Mouse (Mus musculus) urinary bladder, adult 2 months (tissue): Measurements from ENCODE around the gene Sall4. TPM values are rescaled to one million over a fixed set of nuclear protein-coding genes. Genes with fewer than 3 reads are reported as not detected.

ENCODE experiments used
- DNase-seq: peaks from one replicate; pipeline ENCODE4 v3.0.0; 2022; ENCODE audit warnings: low spot score
- polyA plus RNA-seq: library from polyadenylated mRNA; depleted of rRNA; stranded (reverse); fragments of >200 nt; gene quantifications from 2 replicates; pipeline ENCODE4 v1.2.3, GENCODE M21; 2012; rRNA removed

Sall4 gene
- polyA plus RNA-seq, result 0.15 and 0.16 TPM in 2 replicates

DNA sequence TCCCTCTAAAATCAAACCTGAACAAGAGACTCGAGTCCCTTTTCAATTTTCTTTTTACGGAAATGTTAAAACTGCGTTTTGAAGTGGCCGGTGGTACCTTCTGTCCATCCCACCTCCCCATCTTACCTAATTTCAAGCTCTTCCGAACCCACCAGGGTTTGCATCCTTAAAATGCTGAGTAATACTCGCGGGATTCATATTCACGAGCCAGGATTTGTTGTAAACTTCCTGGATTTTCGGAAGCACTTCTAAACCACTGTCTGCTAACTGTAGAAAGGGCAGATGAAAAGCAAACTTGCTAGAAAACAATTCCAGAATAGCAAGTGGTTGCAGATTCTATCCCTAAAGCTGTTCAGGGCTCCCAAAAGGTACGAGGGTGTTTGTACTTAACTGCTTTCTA, at the start of gene Sall4:
Gene Sall4, minus strand, starts transcription at position 362 of the 400 bp plus-strand sequence.
- DNase-seq, result no peak

GRCm38 (mm10) chr2:168813243-168813642, 45.5 kb upstream of the Sall4 start:
- DNase-seq, result no peak

DNA sequence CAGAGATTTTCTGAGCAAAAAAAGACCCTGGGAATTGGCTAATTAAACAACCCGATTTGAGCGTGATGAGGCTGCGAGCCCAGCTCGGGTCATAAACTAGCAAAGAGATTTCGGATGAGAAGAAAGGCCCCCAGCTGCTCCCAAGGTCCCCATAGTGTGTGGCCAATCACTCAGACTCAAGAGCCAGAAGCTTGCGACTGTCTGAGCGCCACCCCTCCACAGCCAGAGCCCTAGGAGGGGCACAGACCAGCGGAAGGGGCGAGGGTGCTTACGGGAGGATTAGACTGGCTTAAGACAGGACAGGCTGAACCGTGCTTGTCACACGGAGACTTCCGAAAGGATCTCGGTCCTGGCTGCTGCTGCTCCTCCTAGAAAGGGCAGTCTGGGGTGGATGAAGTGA, 42.2 kb upstream of the Sall4 start:
- DNase-seq, result no peak

- DNase-seq, result no peak
Measured at GRCm38 (mm10) chr2:168807681-168808080, 39.9 kb upstream of the Sall4 start.

GRCm38 (mm10) chr2:168803849-168804248, 36.1 kb upstream of the Sall4 start:
- DNase-seq, result no peak

GRCm38 (mm10) chr2:168799326-168799725, 31.6 kb upstream of the Sall4 start:
- DNase-seq, result no peak

- no peak for DNase-seq
Measured at GRCm38 (mm10) chr2:168798921-168799320, 31.2 kb upstream of the Sall4 start.

- no peak for DNase-seq
Measured at GRCm38 (mm10) chr2:168791115-168791802, 23.5 kb upstream of the Sall4 start.

- DNase-seq, result no peak
Measured at GRCm38 (mm10) chr2:168786174-168786573, 18.4 kb upstream of the Sall4 start.

DNA sequence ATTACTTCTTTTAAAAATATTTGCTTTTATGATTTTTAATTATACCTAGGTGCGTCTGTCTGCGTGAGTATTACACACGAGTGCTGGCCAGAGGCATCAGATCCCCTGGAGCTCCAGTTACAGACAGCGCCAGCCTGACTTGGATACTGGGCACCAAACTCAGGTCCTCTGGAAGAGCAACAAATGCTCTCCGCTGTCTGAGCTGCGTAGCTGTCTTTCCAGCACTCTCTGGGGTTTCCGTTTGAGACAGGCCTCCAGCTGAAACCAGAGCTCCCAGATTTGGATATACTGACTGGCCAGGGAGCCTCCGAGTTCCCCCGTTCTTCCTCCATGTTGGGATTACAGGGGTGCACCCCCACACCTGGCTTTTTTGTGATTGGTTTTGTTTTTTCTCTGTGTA, 12.9 kb upstream of the Sall4 start:
- no peak for DNase-seq

DNA sequence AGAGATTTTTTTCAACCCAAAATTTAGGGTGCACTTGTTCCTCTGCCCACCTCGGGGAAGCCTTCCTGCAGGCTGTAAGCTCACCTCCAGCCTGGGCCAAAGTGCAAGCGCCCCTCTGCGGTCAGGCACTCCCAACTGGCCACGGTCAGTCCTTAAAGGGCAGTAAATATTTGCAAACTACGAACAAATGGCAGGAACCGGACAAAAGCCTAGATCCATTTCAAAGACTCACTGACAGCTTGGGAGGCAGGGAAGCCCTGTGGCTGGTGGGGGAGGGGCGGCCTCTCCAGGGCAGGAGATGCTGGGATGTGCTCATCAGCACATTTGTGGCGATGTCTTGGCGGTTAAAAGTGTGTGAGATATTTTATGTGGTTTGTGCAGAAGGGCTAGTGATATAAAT, 12.3 kb upstream of the Sall4 start:
- DNase-seq, result no peak

GRCm38 (mm10) chr2:168777481-168777880, 9.7 kb upstream of the Sall4 start:
- no peak for DNase-seq

- no peak for DNase-seq
Measured at GRCm38 (mm10) chr2:168776238-168776637, 8.5 kb upstream of the Sall4 start.

DNA sequence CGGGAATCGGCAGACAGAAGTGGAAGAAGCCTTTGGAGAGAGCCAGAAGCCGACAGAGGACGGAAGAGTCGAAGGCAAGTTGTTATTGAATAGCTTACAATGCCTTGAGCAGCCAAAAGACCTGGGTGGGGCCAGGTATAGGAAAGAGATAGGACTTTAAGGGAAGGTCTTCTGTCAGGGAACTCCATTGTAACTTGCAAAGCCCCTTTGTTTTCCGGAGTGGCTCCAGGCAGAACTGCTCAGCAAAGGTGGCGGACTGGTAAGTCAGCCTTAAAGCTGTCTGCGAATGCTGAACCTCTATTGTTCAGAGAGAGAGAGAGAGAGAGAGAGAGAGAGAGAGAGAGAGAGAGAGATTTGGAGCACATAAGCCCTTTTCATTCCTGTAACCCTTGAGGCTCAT, 1.5 kb upstream of the Sall4 start:
- DNase-seq, result no peak

DNA sequence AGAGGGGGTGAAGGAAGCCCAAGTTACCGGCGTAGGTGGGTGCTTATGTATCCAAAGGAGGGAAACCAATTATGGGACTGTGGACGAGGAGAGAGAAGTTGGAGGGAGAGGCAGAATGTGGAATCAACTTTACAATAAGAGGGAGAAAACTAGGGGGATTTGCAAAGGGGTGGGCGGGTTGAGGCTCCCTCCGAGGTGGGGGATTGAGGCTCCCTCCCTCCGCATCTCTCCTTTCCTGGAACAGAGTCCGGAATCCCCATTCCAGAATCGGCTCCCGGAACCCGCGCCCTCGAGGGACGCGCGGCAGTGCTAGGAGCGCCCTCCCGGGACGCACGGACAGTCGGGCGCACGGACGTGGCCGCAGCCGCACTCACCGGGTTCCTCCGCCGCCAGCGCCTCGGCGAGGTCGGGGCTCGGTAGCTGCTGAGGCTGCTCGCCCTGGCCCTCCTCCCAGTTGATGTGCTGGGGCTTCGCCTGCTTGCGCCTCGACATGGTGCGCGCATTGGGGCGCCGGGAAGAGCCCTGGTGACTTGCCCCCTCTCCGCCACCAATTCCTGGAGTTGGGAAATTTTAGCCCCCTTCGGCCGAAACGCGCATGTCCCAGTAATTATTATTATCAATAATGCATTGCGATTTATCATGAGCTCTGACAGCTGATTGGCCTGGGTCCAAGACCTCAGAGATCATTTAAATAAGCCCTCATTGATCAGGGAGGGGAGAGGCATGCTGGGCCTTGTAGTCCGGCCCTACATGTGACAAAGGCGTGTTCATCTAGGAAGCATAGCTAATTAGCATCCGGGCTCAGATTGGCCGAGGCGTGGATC, 993 bp downstream of the Sall4 start:
- no peak for DNase-seq

GRCm38 (mm10) chr2:168765696-168766537, 1.8 kb downstream of the Sall4 start:
- DNase-seq, result no peak

DNA sequence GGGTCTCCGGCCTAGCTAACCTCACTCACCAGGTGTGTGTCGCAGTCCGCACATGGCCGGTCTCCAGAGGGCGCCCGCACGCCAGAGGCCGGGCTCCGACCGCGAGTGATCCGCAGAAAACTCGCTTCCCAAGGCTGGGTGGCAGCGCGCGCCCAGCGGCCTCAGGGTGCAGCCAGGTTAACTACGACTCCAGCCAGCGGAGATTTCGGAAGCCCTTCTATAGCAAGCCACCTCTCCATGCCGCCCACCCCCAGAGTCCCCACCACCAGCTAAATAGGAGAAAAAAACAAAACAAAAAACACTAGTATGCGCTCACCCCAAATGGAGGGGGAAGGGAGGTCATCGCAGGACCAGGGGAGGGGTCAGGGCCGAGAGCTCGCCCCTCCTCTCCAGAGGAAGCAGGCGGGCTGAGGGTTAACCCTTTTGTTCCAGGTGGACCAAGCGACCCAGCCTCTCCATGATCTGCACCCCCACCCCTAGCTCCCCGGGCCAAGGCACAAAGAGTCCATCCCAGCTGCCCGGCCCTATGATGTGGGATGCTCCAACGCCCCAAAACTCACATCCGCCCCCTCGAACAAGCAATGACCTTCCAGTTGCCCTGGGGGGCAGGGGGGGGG, 2.6 kb downstream of the Sall4 start:
- DNase-seq, result no peak

DNA sequence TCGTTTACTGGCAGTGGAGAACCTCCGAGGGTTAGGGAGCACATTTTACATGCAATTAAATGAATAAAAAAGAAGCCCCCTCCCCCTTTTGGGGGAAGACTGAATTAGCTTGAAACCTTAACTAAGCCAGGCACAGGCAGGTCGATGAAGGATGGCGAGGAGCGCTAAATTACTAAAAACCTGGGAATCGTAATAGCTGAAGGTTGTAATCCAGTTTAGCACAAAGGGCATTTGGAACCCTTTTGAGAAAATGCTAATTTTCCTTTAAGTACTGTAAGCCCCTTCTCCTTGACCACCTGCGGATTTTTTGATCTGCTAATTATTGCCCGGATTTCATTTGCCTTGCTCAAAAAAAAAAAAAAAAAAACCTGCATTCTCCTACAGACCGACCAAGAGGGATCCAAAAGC, 3.3 kb downstream of the Sall4 start:
- DNase-seq, result no peak

DNA sequence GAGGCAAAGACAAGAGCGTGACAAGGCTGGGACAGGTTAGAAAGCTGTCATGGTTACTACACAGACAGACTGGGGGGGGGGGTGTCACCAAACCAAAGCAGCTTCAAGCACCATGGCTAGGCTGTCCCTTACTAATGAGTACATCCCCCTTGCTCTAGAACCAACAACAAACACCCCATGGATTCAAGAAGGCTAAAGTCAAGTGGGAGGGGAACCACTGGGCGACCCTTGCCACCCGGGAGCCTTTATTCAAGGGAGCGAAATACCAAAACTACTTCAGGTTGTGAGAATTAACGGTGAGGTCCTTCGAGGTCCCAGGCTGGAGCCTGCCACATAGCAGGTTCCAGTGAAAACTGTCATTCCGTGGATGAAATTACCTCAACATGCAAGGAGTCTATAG, 4.0 kb downstream of the Sall4 start:
- DNase-seq, result no peak

- DNase-seq, result no peak
Measured at GRCm38 (mm10) chr2:168762411-168762815, 5.3 kb downstream of the Sall4 start.

DNA sequence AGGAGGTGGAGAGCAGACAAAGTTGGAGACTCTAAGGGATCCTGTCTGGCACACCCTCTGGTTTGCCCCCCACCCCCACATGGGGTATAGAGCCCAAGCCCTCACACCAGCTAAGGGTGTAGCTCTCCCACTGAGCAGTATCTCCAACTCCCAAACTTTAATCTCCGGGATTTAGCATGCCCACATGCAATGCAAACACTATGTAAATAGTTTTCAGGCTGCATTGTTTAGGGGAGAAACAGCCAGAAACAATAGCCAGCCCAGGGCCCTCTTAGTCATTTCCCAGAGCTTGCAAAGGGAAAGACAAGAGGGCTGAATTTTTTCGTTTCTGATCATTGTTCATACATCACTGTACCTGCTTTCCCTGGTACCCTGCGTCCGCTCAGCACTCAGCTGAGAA, 5.8 kb downstream of the Sall4 start:
- DNase-seq, result no peak

DNA sequence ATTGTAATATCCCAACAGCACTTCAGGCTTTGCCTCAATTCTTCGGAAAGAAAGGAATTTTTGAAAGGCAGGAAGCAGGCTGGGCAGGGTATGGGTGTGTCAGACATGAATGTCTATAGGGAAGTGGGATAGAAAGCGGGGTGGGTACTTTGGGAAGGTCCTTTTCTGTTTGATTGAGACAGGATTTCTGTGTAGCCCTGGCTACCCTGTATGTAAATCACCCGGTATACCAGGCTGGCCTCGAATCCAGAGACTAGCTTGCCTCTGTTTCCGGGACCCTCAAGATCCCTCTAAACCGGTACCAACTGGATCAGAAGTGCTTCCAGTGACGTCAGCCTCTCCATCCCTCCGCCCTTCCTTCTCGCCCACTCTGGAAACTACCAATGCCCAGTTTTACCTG, 6.6 kb downstream of the Sall4 start:
- DNase-seq, result no peak
